Mouse (Mus musculus) E14TG2a.4 (cell line): ENCODE data around the gene Stk4.

Experiments used
- CTCF ChIP-seq: conservative IDR thresholded peaks from 2 replicates; pipeline ENCODE4 v1.5.1; 2014; ENCODE audit warnings: low read length
- NANOG ChIP-seq: IDR thresholded peaks from 2 replicates; pipeline ENCODE4 v1.6.1; 2014; ENCODE audit warnings: borderline replicate concordance, low read length, mixed read lengths
- POU5F1 ChIP-seq: IDR thresholded peaks from 2 replicates; pipeline ENCODE4 v1.6.1; 2014; ENCODE audit warnings: low read length, borderline replicate concordance

- no peak for TF ChIP-seq CTCF
- no peak for TF ChIP-seq POU5F1
- TF ChIP-seq NANOG = no peak
Measured at GRCm38 (mm10) chr2:164079488-164079887, 9.4 kb downstream of the Stk4 start.
